Mouse (Mus musculus) cortical plate, adult 2 months (tissue): ENCODE measurements around the gene Sdad1.

Source experiments
- CTCF ChIP-seq: fragments of 200-500 bp; IDR thresholded peaks from 2 replicates; pipeline ENCODE4 v1.5.1; 2011; ENCODE audit warnings: mild to moderate bottlenecking, control low read depth, low read length; ENCODE audit not compliant: insufficient read depth; ENCODE audit errors: extremely low read depth
- POLR2A ChIP-seq: fragments of 200-500 bp; IDR thresholded peaks from 2 replicates; pipeline ENCODE4 v1.6.1; 2011; ENCODE audit warnings: mild to moderate bottlenecking, low read length, control low read depth; ENCODE audit not compliant: insufficient read depth; ENCODE audit errors: extremely low read depth

DNA sequence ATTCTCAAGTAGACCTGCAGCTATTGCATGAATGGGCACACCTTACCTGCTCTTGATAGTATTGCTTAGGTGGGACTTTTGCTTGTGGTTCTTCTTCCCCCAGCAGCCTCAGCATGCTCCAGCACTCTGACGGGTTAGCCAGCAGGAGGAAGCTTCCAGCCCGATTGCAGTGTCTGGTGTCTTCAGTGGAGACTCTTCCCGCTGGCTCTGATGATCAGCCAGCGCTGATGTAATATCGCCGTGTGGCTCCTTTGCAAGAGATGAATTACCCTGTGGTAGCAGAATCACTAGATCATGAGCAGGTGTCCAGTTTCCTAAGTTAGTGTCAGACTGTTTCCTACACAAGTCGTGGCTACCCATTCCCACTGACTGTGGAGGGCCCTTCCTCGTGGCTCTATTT, 34.7 kb upstream of the Sdad1 start:
- TF ChIP-seq POLR2A (no peak), CTCF (no peak)
